Mouse (Mus musculus) hindbrain, embryonic 11.5 days (tissue): ENCODE data around the gene Fam217a. TPM values are rescaled to one million over a fixed set of nuclear protein-coding genes. Genes with fewer than 3 reads are reported as not detected.

Experiments used
- polyA plus RNA-seq: library from polyadenylated mRNA; unstranded; fragments of >200 nt; fragmentation: Nextera tagmentation; extraction: Ambion mirVana; gene quantifications from 2 replicates; pipeline ENCODE4 v1.2.1, GENCODE M21; 2014

The Fam217a gene
- polyA plus RNA-seq, 1 experiment from 2014 or later: 2.1 TPM

Other genes starting within 250 kb of the Fam217a start
- gene Fam50b, start 189.5 kb downstream of the Fam217a start, polyA plus RNA-seq: not detected in 2 replicates
- gene Prpf4b, start 49.0 kb downstream of the Fam217a start, polyA plus RNA-seq: 101 and 116 TPM in 2 replicates
- not detected in 2 replicates for gene 4933417A18Rik, start 99 bp upstream of the Fam217a start, polyA plus RNA-seq
- gene Eci3, start 39.5 kb upstream of the Fam217a start, polyA plus RNA-seq: 0.85 and 1.2 TPM in 2 replicates
- gene Eci2, start 102.8 kb upstream of the Fam217a start, polyA plus RNA-seq: 124 and 128 TPM in 2 replicates